Mouse (Mus musculus) spleen, postnatal 10 days (tissue): ENCODE results near the gene Lsmem1.

Experiments
- DNase-seq, 2 experiments: peaks; one replicate each; pipeline ENCODE4 v3.0.0; 2021 to 2022; ENCODE audit warnings: low spot score in 2 of 2

Gene Lsmem1

GRCm38 (mm10) chr12:40199302-40199701, at the start of gene Lsmem1:
Lsmem1 (minus strand) TSS chr12:40199490.
- no peak for DNase-seq

GRCm38 (mm10) chr12:40248454-40249180, 49.3 kb upstream of the Lsmem1 start, which contains the start of gene Ifrd1:
Ifrd1 (minus strand) TSS chr12:40248504.
- DNase-seq = peak in 1 of 2 experiments; percentile 21

- DNase-seq = peak in 1 of 2 experiments; percentile 18
These were observed 48.7 kb upstream of the Lsmem1 start for GRCm38 (mm10) chr12:40247976-40248375.

GRCm38 (mm10) chr12:40247384-40247783, 48.1 kb upstream of the Lsmem1 start:
- no peak for DNase-seq

GRCm38 (mm10) chr12:40245434-40245970, 46.2 kb upstream of the Lsmem1 start:
- no peak for DNase-seq

- DNase-seq = no peak
These were observed 45.6 kb upstream of the Lsmem1 start for GRCm38 (mm10) chr12:40244926-40245325.

GRCm38 (mm10) chr12:40243821-40244221, 44.5 kb upstream of the Lsmem1 start:
- no peak for DNase-seq

- DNase-seq = no peak
These were observed 44.0 kb upstream of the Lsmem1 start for GRCm38 (mm10) chr12:40243241-40243640.

GRCm38 (mm10) chr12:40239161-40239560, 39.9 kb upstream of the Lsmem1 start:
- no peak for DNase-seq

- DNase-seq = no peak
These were observed 32.9 kb upstream of the Lsmem1 start for GRCm38 (mm10) chr12:40232231-40232630.

- DNase-seq = no peak
These were observed 32.3 kb upstream of the Lsmem1 start for GRCm38 (mm10) chr12:40231632-40232031.

GRCm38 (mm10) chr12:40224171-40224880, 25.0 kb upstream of the Lsmem1 start:
- no peak for DNase-seq

- no peak for DNase-seq
These were observed 24.4 kb upstream of the Lsmem1 start for GRCm38 (mm10) chr12:40223676-40224075.

- peak; percentile 97 to 98 for DNase-seq
These were observed 23.9 kb upstream of the Lsmem1 start for GRCm38 (mm10) chr12:40223082-40223619.

GRCm38 (mm10) chr12:40222251-40223081, 23.2 kb upstream of the Lsmem1 start:
- peak in 1 of 2 experiments; percentile 93 for DNase-seq

- no peak for DNase-seq
These were observed 22.3 kb upstream of the Lsmem1 start for GRCm38 (mm10) chr12:40221611-40222010.

- no peak for DNase-seq
These were observed 21.6 kb upstream of the Lsmem1 start for GRCm38 (mm10) chr12:40220896-40221295.

- no peak for DNase-seq
These were observed 20.8 kb upstream of the Lsmem1 start for GRCm38 (mm10) chr12:40220001-40220570.

GRCm38 (mm10) chr12:40218430-40218945, 19.2 kb upstream of the Lsmem1 start:
- DNase-seq = no peak

- DNase-seq = no peak
These were observed 18.5 kb upstream of the Lsmem1 start for GRCm38 (mm10) chr12:40217776-40218175.
